8 mouse cellular contexts compared by ENCODE assay signal in the genomic region with DNA sequence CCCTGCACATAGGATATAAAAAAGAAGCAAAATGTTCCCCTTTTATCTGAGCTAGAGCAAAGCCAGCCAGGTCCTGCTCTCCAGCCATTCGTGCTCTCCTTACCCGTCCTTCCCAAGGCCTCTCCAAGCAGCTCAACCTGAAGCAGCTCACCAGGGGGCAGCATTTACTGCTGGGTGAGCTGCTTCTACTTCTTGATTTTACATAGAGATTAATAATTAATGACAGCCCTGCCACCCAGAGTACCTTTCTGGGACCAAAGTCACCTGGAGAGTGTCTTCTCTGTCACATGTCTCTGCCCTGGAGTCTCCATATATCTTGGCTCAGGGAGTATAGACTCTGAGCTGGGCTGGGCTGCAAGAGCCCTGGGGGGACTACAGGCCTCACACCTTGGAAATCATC.
DNase-seq lines count a peak whose midpoint lies in the region; ATAC-seq and TF ChIP-seq lines count a peak whose summit lies in the region.

No protein-coding gene starts in this region.

- no peak overlapping the region for H3K4me3 ChIP-seq in bone marrow, adult 2 months (replicated peaks; ENCODE audit: control insufficient read depth, low read depth, low read length)
- H3K4me3 ChIP-seq in forebrain, embryonic 16.5 days (replicated peaks; ENCODE audit: low read length), result no peak overlapping the region
- no peak overlapping the region for H3K4me3 ChIP-seq in kidney, embryonic 14.5 days (ENCODE audit: low read length)
- no peak overlapping the region for H3K4me3 ChIP-seq in lung, embryonic 16.5 days (ENCODE audit: low read length)
- H3K4me3 ChIP-seq in small intestine, adult 2 months (ENCODE audit: low read depth, low read length), result no peak overlapping the region

- peak; percentile 34; the same call in 1 of the 2 replicates for ATAC-seq in forebrain, embryonic 16.5 days
- peak; percentile 59 for ATAC-seq in kidney, embryonic 14.5 days (ENCODE audit: low FRiP score, low TSS enrichment)
- ATAC-seq in lung, embryonic 16.5 days (ENCODE audit: low read depth), result peak; percentile 68; the same call in 1 of the 2 replicates

- H3K4me1 ChIP-seq in bone marrow, adult 2 months (ENCODE audit: control insufficient read depth, insufficient read depth, low read length), result no peaks in the 10 kb centered on the region; the same call in none of the 2 replicates
- peaks cover 9% of the 10 kb centered on the region for H3K4me1 ChIP-seq in forebrain, embryonic 16.5 days (replicated peaks; ENCODE audit: control insufficient read depth, insufficient read depth, low read length)
- peaks cover 19% of the 10 kb centered on the region for H3K4me1 ChIP-seq in kidney, embryonic 14.5 days (ENCODE audit: control insufficient read depth, insufficient read depth, low read length)
- peaks cover 7% of the 10 kb centered on the region for H3K4me1 ChIP-seq in lung, embryonic 16.5 days (replicated peaks; ENCODE audit: control insufficient read depth, insufficient read depth, low read length)
- peaks cover 39% of the 10 kb centered on the region for H3K4me1 ChIP-seq in small intestine, adult 2 months (ENCODE audit: control insufficient read depth, insufficient read depth, insufficient read length, low read length)

- no peak overlapping the region for H3K9ac ChIP-seq in forebrain, embryonic 16.5 days (replicated peaks; ENCODE audit: low read depth, low read length)
- H3K9ac ChIP-seq in kidney, embryonic 14.5 days (ENCODE audit: low read depth, low read length), result no peak overlapping the region
- H3K9ac ChIP-seq in lung, embryonic 16.5 days (ENCODE audit: low read length), result no peak overlapping the region

- DNase-seq in cerebellum, adult 11-12 months, result peak; percentile 9
- DNase-seq in cerebellum, adult 11 months, result no peak
- DNase-seq in CD4-positive helper T cell, adult 2 months (ENCODE audit: low read depth, low spot score), result peak; percentile 50

- peak; percentile 63 for TF ChIP-seq CTCF in bone marrow, adult 2 months (IDR thresholded peaks at IDR 0.05; ENCODE audit: control insufficient read depth, insufficient read depth, low read length)
- TF ChIP-seq CTCF in small intestine, adult 2 months (IDR thresholded peaks at IDR 0.05; ENCODE audit: extremely low read depth, insufficient read length, insufficient replicate concordance, low read depth, low read length), result peak; percentile 86; the same call in 1 of the 2 replicates

- no peak overlapping the region for H3K4me2 ChIP-seq in forebrain, embryonic 16.5 days (ENCODE audit: low read length)
- no peak overlapping the region for H3K4me2 ChIP-seq in kidney, embryonic 14.5 days (replicated peaks; ENCODE audit: low read depth, low read length)
- H3K4me2 ChIP-seq in lung, embryonic 16.5 days (ENCODE audit: low read depth, low read length), result no peak overlapping the region

- no peaks in the 10 kb centered on the region for H3K9me3 ChIP-seq in forebrain, embryonic 16.5 days (ENCODE audit: control insufficient read depth, low read length)
- no peaks in the 10 kb centered on the region for H3K9me3 ChIP-seq in kidney, embryonic 14.5 days (ENCODE audit: control insufficient read depth, low read length)
- H3K9me3 ChIP-seq in lung, embryonic 16.5 days (ENCODE audit: control insufficient read depth, low read length), result no peaks in the 10 kb centered on the region

- 11% methylated on average over 2 of the region's 2 CpGs for WGBS in bone marrow, adult 2 months
- WGBS in forebrain, embryonic 16.5 days, result 19% methylated on average over 2 of the region's 2 CpGs
- 23% methylated on average over 2 of the region's 2 CpGs for WGBS in kidney, embryonic 14.5 days
- WGBS in lung, embryonic 16.5 days, result 19% methylated on average over 2 of the region's 2 CpGs
- WGBS in small intestine, adult 2 months, result 1% methylated on average over 2 of the region's 2 CpGs

- no peaks in the 10 kb centered on the region for H3K36me3 ChIP-seq in forebrain, embryonic 16.5 days (ENCODE audit: control insufficient read depth, insufficient read depth)
- no peaks in the 10 kb centered on the region for H3K36me3 ChIP-seq in kidney, embryonic 14.5 days (ENCODE audit: control insufficient read depth, insufficient read depth, low read length)
- H3K36me3 ChIP-seq in lung, embryonic 16.5 days (ENCODE audit: control insufficient read depth, insufficient read depth, low read length), result no peaks in the 10 kb centered on the region
- H3K36me3 ChIP-seq in small intestine, adult 2 months (ENCODE audit: control insufficient read depth, insufficient read depth, low read length), result no peaks in the 10 kb centered on the region

- H3K27me3 ChIP-seq in forebrain, embryonic 16.5 days (replicated peaks; ENCODE audit: control insufficient read depth, insufficient read depth, low read length), result no peaks in the 10 kb centered on the region
- no peaks in the 10 kb centered on the region for H3K27me3 ChIP-seq in kidney, embryonic 14.5 days (ENCODE audit: control insufficient read depth, insufficient read depth, low read length)
- H3K27me3 ChIP-seq in lung, embryonic 16.5 days (ENCODE audit: control insufficient read depth, insufficient read depth, low read depth, low read length), result no peaks in the 10 kb centered on the region; the same call in 1 of the 2 replicates
- H3K27me3 ChIP-seq in small intestine, adult 2 months (ENCODE audit: control insufficient read depth, insufficient read depth, low read length), result no peaks in the 10 kb centered on the region

- H3K27ac ChIP-seq in bone marrow, adult 2 months (ENCODE audit: control insufficient read depth, insufficient read depth, low read depth, low read length, poor library complexity), result no peak overlapping the region
- H3K27ac ChIP-seq in forebrain, embryonic 16.5 days (ENCODE audit: low read length), result no peak overlapping the region
- H3K27ac ChIP-seq in kidney, embryonic 14.5 days (ENCODE audit: low read depth, low read length), result no peak overlapping the region
- no peak overlapping the region for H3K27ac ChIP-seq in lung, embryonic 16.5 days (ENCODE audit: low read length)
- H3K27ac ChIP-seq in small intestine, adult 2 months (ENCODE audit: insufficient read depth, low read depth, low read length), result peak overlapping the region; percentile 81; the same call in 1 of the 2 replicates

- no peak for TF ChIP-seq POLR2A in bone marrow, adult 2 months (IDR thresholded peaks at IDR 0.05; ENCODE audit: borderline replicate concordance, control insufficient read depth, low read depth, low read length)
- no peak for TF ChIP-seq POLR2A in small intestine, adult 2 months (IDR thresholded peaks at IDR 0.05; ENCODE audit: low read depth, low read length)
